Mouse (Mus musculus) limb, embryonic 11.5 days (tissue): ENCODE results near the gene Muc20. TPM values are rescaled to one million over a fixed set of nuclear protein-coding genes. Genes with fewer than 3 reads are reported as not detected.

Experiments used
- ATAC-seq: fragments of 200-750 bp; cut with Nextera tagmentation; 2 replicates; pipeline ENCODE4 v1.8.0; 2017; ENCODE audit warnings: low read depth; ENCODE audit not compliant: insufficient number of reproducible peaks, low FRiP score, low TSS enrichment
- DNase-seq: peaks from one replicate; pipeline ENCODE4 v3.0.0-alpha.2; 2015; ENCODE audit warnings: low spot score
- H3K27ac ChIP-seq: fragments of 300-500 bp; sonication (generic); replicated peaks from 2 replicates; pipeline ENCODE4 v1.5.1; 2014; ENCODE audit warnings: low read depth, mild to moderate bottlenecking, low read length
- H3K27me3 ChIP-seq: fragments of 300-500 bp; sonication (generic); 2 replicates; pipeline ENCODE4 v1.6.1; 2014; ENCODE audit warnings: mild to moderate bottlenecking, low read length, mixed read lengths; ENCODE audit not compliant: control insufficient read depth, insufficient read depth
- H3K36me3 ChIP-seq: fragments of 300-500 bp; sonication (generic); 2 replicates; pipeline ENCODE4 v1.6.1; 2014; ENCODE audit warnings: mild to moderate bottlenecking, low read length, moderate library complexity, mixed read lengths; ENCODE audit not compliant: control insufficient read depth, insufficient read depth
- H3K4me1 ChIP-seq: fragments of 300-500 bp; sonication (generic); 2 replicates; pipeline ENCODE4 v1.6.1; 2014; ENCODE audit warnings: low read length, mixed read lengths; ENCODE audit not compliant: control insufficient read depth, insufficient read depth
- H3K4me2 ChIP-seq: fragments of 300-500 bp; sonication (generic); 2 replicates; pipeline ENCODE4 v1.6.1; 2014; ENCODE audit warnings: low read depth, mild to moderate bottlenecking, moderate library complexity; ENCODE audit not compliant: severe bottlenecking
- H3K4me3 ChIP-seq: fragments of 300-500 bp; sonication (generic); 2 replicates; pipeline ENCODE4 v1.5.1; 2014; ENCODE audit warnings: low read depth, low read length
- H3K9ac ChIP-seq: fragments of 300-500 bp; sonication (generic); 2 replicates; pipeline ENCODE4 v1.6.1; 2014; ENCODE audit warnings: mild to moderate bottlenecking, low read length
- H3K9me3 ChIP-seq: fragments of 300-500 bp; sonication (generic); 2 replicates; pipeline ENCODE4 v1.6.1; 2016; ENCODE audit warnings: low read length; ENCODE audit not compliant: control insufficient read depth
- WGBS: fragments of 180-500 bp; shearing (Covaris S2); extraction: QIAGEN DNeasy Blood & Tissue Kit; methylation state at CpG from one replicate; pipeline ENCODE4 v1.1.7; 2014; 5-methylcytosine and 5-hydroxymethylcytosine counted together
- polyA plus RNA-seq: library from polyadenylated mRNA; unstranded; fragments of >200 nt; fragmentation: Nextera tagmentation; extraction: Ambion mirVana; gene quantifications from 2 replicates; pipeline ENCODE4 v1.2.1, GENCODE M21; 2014

Muc20 gene
- polyA plus RNA-seq, 1 experiment from 2014 or later, result not detected

DNA sequence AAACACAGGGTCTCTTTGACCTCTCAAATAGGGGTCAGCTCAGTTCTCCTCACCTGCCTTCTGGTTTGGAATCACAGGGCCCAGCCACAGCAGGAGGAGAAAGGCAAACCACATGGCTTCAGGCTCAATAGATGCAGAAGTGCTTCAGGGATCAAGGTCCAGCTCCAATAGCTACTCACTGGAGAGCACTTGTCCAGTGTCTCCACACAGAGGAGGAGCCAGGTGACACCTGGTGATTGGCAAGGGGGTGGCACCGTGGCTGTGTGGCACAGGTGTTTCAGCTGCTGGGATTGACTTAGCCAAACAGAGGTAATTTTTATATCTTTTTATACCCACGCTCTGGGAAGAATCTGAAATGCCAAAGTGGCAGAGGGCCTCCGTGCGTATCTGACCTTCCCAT lies 13.1 kb upstream of the Muc20 start, which contains the start of gene Smbd1:
Gene Smbd1 (minus strand): TSS at position 157 of the 400 bp plus-strand sequence.
- 83% methylated on average over 4 of the region's 4 CpGs for WGBS

DNA sequence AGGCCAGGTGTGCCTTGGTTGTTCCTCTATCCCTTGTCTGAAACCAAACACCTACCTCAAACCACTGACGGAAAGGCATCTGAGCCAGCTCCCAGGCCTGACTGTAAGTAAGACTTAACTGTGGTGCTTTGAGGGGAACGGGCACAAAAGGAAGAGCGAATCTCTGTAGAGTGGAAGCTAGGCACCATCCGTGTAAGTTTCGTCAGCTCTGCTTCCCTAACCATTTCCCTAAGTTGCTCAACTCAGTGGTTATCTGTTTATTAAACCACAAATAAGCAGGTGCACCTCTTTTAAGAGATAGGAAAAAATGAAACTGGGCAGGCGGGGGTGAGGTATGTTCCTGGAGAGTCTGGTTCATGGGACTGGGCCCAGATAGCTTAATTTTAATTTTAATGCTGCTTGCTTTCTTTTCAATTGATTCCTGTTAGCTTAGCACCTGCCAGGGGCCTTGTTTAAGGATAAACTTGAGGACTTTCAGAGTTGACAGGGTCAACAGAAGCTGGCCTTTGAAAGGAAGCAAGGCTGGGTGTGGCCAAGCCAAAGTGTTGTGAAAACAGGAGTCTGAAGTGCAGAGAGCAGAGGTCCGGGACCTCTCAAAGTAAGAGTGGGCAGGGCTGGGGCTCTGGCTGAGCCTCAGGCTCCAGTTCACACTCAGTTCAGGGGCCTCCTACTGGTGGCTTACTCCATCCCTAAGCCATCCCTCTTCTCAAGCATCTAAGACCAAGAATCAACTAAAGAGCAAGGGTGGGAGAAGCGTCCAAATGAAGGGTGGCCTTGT lies 10.4 kb upstream of the Muc20 start:
- Histone ChIP-seq H3K9ac (no peak overlapping the region), H3K9me3 (no peaks in the 10 kb centered on the region), H3K4me2 (no peak overlapping the region), H3K27ac (no peak overlapping the region), H3K4me1 (no peaks in the 10 kb centered on the region), H3K27me3 (no peaks in the 10 kb centered on the region), H3K36me3 (no peaks in the 10 kb centered on the region), H3K4me3 (no peak overlapping the region)
- DNase-seq (no peak), ATAC-seq (no peak)
- 56% methylated on average over 8 of the region's 8 CpGs for WGBS

More for the DNA sequence above, 13.1 kb upstream of the Muc20 start, which contains the start of gene Smbd1:
- ATAC-seq, result no peak
- Histone ChIP-seq H3K4me1 (peaks cover 8% of the 10 kb centered on the region), H3K9me3 (no peaks in the 10 kb centered on the region), H3K36me3 (no peaks in the 10 kb centered on the region), H3K4me2 (no peak within 1 kb of the TSS), H3K27me3 (no peaks in the 10 kb centered on the region), H3K4me3 (no peak within 1 kb of the TSS), H3K27ac (no peak within 1 kb of the TSS), H3K9ac (no peak within 1 kb of the TSS)
- DNase-seq, result no peak

DNA sequence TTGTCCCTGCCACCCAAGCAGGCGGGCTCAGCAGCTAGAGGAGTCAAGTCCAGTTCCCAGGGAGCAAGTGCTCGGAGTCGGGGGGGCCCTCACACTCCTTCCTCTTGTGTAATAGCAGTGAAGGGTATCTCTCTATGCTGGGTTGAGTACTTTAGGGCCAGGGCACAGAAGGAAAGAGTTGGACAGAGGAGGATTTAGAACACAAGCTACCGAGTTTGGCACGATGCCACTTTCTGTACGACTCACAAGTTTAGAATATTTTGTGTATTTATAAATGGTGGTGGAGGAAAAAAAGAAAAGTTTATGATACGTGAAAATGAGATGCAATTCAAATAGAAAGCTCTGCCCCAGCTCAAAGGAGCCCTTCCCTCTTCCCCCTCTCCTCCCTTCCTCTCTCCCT lies 7.9 kb upstream of the Muc20 start:
- Histone ChIP-seq H3K9me3 (no peaks in the 10 kb centered on the region), H3K27ac (no peak overlapping the region), H3K36me3 (no peaks in the 10 kb centered on the region), H3K4me2 (no peak overlapping the region), H3K9ac (no peak overlapping the region), H3K27me3 (no peaks in the 10 kb centered on the region), H3K4me3 (no peak overlapping the region), H3K4me1 (no peaks in the 10 kb centered on the region)
- no peak for ATAC-seq
- DNase-seq, result no peak
- WGBS, result 90% methylated on average over 7 of the region's 7 CpGs

- Histone ChIP-seq H3K9me3 (no peaks in the 10 kb centered on the region), H3K27me3 (no peaks in the 10 kb centered on the region), H3K4me2 (no peak overlapping the region), H3K4me3 (no peak overlapping the region), H3K4me1 (no peaks in the 10 kb centered on the region), H3K9ac (no peak overlapping the region), H3K27ac (no peak overlapping the region), H3K36me3 (no peaks in the 10 kb centered on the region)
- ATAC-seq (no peak), DNase-seq (no peak)
- 37% methylated on average over 5 of the region's 5 CpGs for WGBS
Measured at GRCm38 (mm10) chr16:32803901-32804300, 6.7 kb upstream of the Muc20 start.

DNA sequence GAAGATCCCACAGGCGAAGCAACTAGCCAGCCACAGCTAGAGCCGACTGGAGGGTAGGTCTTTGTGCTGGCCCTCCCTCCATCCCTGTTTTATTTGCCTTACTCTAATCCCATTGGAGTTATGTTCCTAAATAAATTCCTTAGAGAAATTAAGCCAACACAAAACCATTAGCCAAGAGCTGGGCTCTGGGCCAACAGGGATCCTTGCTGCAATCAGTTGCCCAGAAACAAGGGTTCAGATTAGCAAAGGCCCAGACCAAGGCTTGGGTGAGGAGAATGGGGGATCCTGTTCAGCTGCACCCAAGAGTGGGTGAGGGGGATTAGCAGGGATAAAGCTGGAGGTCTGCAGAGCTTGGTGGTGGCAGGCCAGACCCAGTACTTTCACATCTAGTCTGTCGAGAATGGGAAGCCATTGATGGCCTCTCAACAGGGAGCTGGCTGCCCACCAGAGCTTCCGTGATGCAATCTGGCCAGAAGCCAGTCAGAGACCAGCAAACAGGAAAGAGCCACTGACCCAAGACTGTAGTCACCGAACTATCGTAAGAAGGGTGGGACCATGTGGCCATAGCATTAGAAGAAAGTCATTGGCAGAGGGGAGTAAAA lies 6.1 kb upstream of the Muc20 start:
- no peak overlapping the region for H3K4me2 ChIP-seq
- no peaks in the 10 kb centered on the region for H3K36me3 ChIP-seq
- no peaks in the 10 kb centered on the region for H3K4me1 ChIP-seq
- 68% methylated on average over 6 of the region's 6 CpGs for WGBS
- H3K4me3 ChIP-seq, result no peak overlapping the region
- no peaks in the 10 kb centered on the region for H3K9me3 ChIP-seq
- DNase-seq (no peak), ATAC-seq (no peak)
- H3K27ac ChIP-seq, result no peak overlapping the region
- no peak overlapping the region for H3K9ac ChIP-seq
- no peaks in the 10 kb centered on the region for H3K27me3 ChIP-seq

DNA sequence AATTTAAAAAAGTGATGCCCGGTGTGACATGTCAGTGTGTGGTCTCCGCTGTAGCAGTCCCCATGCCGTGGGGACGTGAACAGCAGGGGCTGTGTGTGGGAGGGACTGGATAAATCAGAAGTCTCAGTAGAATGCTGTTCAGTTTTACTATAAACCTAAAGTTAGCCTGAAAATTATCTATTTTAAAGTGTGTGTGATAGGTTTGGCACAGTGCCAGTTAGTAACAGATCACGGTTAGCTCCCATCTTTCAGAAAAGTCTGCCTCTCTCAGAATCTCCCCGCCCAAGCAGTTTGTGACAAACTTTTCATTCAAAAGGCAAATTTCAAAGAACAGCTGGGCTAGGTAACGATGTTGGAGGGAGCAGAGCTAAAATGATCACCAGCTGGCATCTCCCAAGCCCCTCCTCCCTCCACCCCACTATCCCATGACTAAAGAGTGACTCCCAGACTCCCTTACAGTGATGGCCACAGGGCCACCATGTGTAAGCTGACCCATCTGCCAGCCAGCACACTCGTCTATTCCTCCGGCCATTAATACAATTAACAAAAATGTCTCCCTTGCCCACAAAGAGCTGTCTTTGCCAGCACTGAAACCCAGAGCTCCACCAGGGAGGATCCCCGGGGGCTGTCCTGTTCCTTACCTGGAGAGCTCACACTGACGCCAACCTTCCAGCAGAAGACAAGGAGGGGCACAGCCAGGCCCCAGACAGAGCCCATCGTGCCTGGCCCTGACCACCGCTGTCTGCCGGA lies 384 bp downstream of the Muc20 start:
- Histone ChIP-seq H3K9me3 (no peaks in the 10 kb centered on the region), H3K36me3 (no peaks in the 10 kb centered on the region), H3K27ac (no peak overlapping the region), H3K4me3 (no peak overlapping the region), H3K4me2 (no peak overlapping the region), H3K4me1 (no peaks in the 10 kb centered on the region), H3K27me3 (no peaks in the 10 kb centered on the region), H3K9ac (no peak overlapping the region)
- WGBS, result 72% methylated on average over 14 of the region's 14 CpGs
- ATAC-seq (no peak), DNase-seq (no peak)

DNA sequence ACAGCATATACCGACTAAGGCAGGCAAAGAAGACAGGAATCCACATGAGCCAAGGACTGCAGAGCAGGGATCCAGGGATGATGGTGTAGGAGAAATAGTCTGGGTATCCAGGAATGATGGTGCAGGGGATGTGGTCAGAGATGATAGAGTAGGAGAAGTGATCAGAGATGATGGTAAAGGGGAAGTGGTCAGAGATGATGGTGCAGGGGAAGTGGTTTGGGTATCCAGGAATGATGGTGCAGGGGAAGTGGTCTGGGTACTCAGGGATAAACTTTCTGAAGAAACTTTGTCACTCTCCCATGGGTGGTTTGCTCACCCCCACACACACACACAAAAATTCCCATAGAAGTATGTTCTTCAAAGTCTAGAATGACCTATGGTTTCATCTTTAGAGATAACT lies 2.1 kb downstream of the Muc20 start:
- DNase-seq (no peak), ATAC-seq (no peak)
- H3K36me3 ChIP-seq, result no peaks in the 10 kb centered on the region
- H3K9ac ChIP-seq, result no peak overlapping the region
- H3K9me3 ChIP-seq, result no peaks in the 10 kb centered on the region
- H3K4me3 ChIP-seq, result no peak overlapping the region
- H3K4me2 ChIP-seq, result no peak overlapping the region
- H3K27me3 ChIP-seq, result no peaks in the 10 kb centered on the region
- no peaks in the 10 kb centered on the region for H3K4me1 ChIP-seq
- WGBS, result 75% methylated on average over 1 of the region's 1 CpGs
- no peak overlapping the region for H3K27ac ChIP-seq

- no peak for ATAC-seq
- 90% methylated on average over 5 of the region's 5 CpGs for WGBS
- no peak overlapping the region for H3K4me3 ChIP-seq
Measured at GRCm38 (mm10) chr16:32790056-32790455, 7.2 kb downstream of the Muc20 start.

More at GRCm38 (mm10) chr16:32790056-32790455, 7.2 kb downstream of the Muc20 start:
- H3K36me3 ChIP-seq, result no peaks in the 10 kb centered on the region
- no peak overlapping the region for H3K9ac ChIP-seq
- no peaks in the 10 kb centered on the region for H3K27me3 ChIP-seq
- no peak overlapping the region for H3K27ac ChIP-seq
- no peaks in the 10 kb centered on the region for H3K4me1 ChIP-seq
- no peak for DNase-seq
- H3K4me2 ChIP-seq, result no peak overlapping the region
- H3K9me3 ChIP-seq, result no peaks in the 10 kb centered on the region
